Mouse (Mus musculus): ENCODE data around the gene Kctd17. TPM values are rescaled to one million over a fixed set of nuclear protein-coding genes. Genes with fewer than 3 reads are reported as not detected.

Kctd17 gene
- polyA plus RNA-seq, 1 experiment from 2014 or later: 45.8 TPM

DNA sequence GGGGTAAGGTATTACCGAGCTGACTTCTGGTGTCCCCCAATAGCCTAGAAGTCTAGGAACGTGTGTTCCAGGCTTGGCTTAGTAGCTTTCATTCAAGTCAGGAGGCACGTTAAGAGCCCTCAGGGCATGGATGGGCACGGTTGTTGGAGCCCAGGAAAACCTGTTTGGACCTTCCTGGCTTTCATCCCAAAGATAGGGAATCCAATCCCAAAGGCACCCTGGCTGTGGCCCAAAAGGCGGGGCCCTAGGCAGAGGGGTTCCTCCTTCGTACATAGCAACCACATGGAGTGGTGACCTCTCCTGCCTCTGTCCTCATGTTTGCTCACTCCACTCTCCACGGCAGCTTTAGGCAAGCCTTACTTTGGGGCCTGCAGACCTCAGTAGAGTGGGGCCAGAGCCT lies 25.9 kb upstream of the Kctd17 start:
- Histone ChIP-seq H3K27ac (peak overlapping the region; percentile 82), H3K4me2 (no peak overlapping the region), H3K4me3 (replicated peaks) (no peak overlapping the region), H3K4me1 (peaks cover 47% of the 10 kb centered on the region), H3K36me3 (no peaks in the 10 kb centered on the region), H3K9me3 (replicated peaks) (no peaks in the 10 kb centered on the region), H3K27me3 (no peaks in the 10 kb centered on the region), H3K9ac (no peak overlapping the region)
- 72% methylated on average over 7 of the region's 7 CpGs for WGBS
- no peak for ATAC-seq (replicated peaks; ENCODE audit: low FRiP score)

DNA sequence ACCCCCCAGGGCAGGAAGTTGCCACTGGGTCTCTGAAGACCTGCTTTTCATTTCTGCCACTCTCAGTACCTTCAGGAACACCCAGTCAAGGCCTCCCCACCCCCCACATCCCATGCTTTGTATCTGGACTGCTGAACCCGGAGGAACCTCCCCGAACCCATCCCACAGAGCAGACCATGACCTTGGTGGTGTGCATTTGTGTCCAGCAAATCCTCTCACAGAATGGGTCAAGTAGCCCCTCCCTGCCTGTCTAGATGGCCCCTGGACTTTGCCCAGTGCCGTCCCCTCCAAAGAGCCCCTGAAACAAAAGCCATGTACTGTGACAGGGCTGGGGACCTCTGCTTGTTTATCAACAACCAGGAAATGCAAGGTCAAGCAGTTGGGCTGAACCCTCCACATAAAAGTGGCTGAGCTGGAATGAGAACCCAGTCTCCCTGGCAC lies 25.0 kb upstream of the Kctd17 start:
- 0 out of 2 replicates have a peak overlapping the region, but pooled peaks have one; percentile 5 for H3K9ac ChIP-seq
- peak overlapping the region; percentile 86 for H3K4me2 ChIP-seq
- WGBS: 37% methylated on average over 3 of the region's 3 CpGs
- peak; percentile 24 for ATAC-seq (replicated peaks; ENCODE audit: low FRiP score)
- H3K4me3 ChIP-seq (replicated peaks): no peak overlapping the region
- peaks cover 6% of the 10 kb centered on the region for H3K27me3 ChIP-seq
- H3K9me3 ChIP-seq (replicated peaks): no peaks in the 10 kb centered on the region
- no peaks in the 10 kb centered on the region for H3K36me3 ChIP-seq
- peak overlapping the region; percentile 82 for H3K27ac ChIP-seq
- peaks cover 52% of the 10 kb centered on the region for H3K4me1 ChIP-seq

DNA sequence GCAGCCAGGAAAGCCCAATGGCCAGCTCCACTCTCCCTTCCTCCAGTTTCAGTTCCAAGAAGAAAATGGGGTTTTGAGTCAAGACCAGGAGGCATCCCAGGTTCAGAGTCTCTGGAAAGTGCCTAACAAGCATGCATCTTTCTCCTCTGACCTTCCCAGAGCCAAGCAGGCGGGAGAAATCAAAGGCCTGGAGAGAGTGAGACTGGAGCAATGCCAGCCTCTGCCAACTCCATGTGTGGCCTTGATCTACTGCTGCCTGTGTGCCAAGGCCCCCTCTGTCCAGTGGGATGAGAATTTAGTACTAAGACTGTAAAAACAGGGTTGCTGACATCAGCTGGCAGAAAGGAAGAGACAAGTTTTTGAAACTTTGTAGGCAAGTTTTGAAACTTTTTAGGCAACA lies 24.5 kb upstream of the Kctd17 start:
- no peak overlapping the region for H3K4me3 ChIP-seq (replicated peaks)

GRCm38 (mm10) chr15:78405098-78405497 lies 23.3 kb upstream of the Kctd17 start:
- WGBS: 43% methylated on average over 11 of the region's 11 CpGs
- peak overlapping the region; percentile 99; the same call in 1 of the 2 replicates for H3K27ac ChIP-seq
- peak overlapping the region; percentile 66 for H3K9ac ChIP-seq
- peaks cover 63% of the 10 kb centered on the region for H3K4me1 ChIP-seq
- peak overlapping the region; percentile 63 for H3K4me3 ChIP-seq (replicated peaks)
- ATAC-seq (replicated peaks; ENCODE audit: low FRiP score): no peak
- no peaks in the 10 kb centered on the region for H3K36me3 ChIP-seq
- H3K4me2 ChIP-seq: peak overlapping the region; percentile 86
- H3K27me3 ChIP-seq: peaks cover 24% of the 10 kb centered on the region
- no peaks in the 10 kb centered on the region for H3K9me3 ChIP-seq (replicated peaks)

More for the DNA sequence above, 24.5 kb upstream of the Kctd17 start:
- peaks cover 12% of the 10 kb centered on the region for H3K27me3 ChIP-seq
- WGBS: 59% methylated on average over 1 of the region's 1 CpGs
- peaks cover 52% of the 10 kb centered on the region for H3K4me1 ChIP-seq
- 0 out of 2 replicates have a peak overlapping the region, but pooled peaks have one; percentile 5 for H3K9ac ChIP-seq
- no peaks in the 10 kb centered on the region for H3K9me3 ChIP-seq (replicated peaks)
- peak overlapping the region; percentile 82 for H3K27ac ChIP-seq
- H3K36me3 ChIP-seq: no peaks in the 10 kb centered on the region
- peak overlapping the region; percentile 86 for H3K4me2 ChIP-seq
- ATAC-seq (replicated peaks; ENCODE audit: low FRiP score): no peak

GRCm38 (mm10) chr15:78405517-78406211 lies 22.7 kb upstream of the Kctd17 start, which contains the start of gene Tst:
Tst (minus strand) TSS chr15:78405907.
- Histone ChIP-seq H3K9ac (peak within 1 kb of the TSS; percentile 66), H3K4me1 (peaks cover 68% of the 10 kb centered on the region), H3K36me3 (no peaks in the 10 kb centered on the region), H3K9me3 (replicated peaks) (no peaks in the 10 kb centered on the region), H3K4me3 (replicated peaks) (peak within 1 kb of the TSS; percentile 63), H3K27me3 (peaks cover 29% of the 10 kb centered on the region), H3K4me2 (peak within 1 kb of the TSS; percentile 86), H3K27ac (peak within 1 kb of the TSS; percentile 99)
- peak; percentile 82 for ATAC-seq (replicated peaks; ENCODE audit: low FRiP score)
- 3% methylated on average over 34 of the region's 34 CpGs for WGBS

- peaks cover 37% of the 10 kb centered on the region for H3K27me3 ChIP-seq
- H3K4me1 ChIP-seq: peaks cover 67% of the 10 kb centered on the region
- ATAC-seq (replicated peaks; ENCODE audit: low FRiP score): peak; percentile 84
- H3K4me2 ChIP-seq: peak within 1 kb of the TSS; percentile 86
- no peaks in the 10 kb centered on the region; the same call in 1 of the 2 replicates for H3K36me3 ChIP-seq
- no peaks in the 10 kb centered on the region for H3K9me3 ChIP-seq (replicated peaks)
- under 1% methylated on average over 40 of the region's 40 CpGs for WGBS
- peak within 1 kb of the TSS; percentile 63 for H3K4me3 ChIP-seq (replicated peaks)
- H3K9ac ChIP-seq: peak within 1 kb of the TSS; percentile 66
- peak within 1 kb of the TSS; percentile 99 for H3K27ac ChIP-seq
These were observed 21.9 kb upstream of the Kctd17 start, which contains the start of gene Mpst for GRCm38 (mm10) chr15:78406293-78406934. Mpst (plus strand) TSS chr15:78406416.

DNA sequence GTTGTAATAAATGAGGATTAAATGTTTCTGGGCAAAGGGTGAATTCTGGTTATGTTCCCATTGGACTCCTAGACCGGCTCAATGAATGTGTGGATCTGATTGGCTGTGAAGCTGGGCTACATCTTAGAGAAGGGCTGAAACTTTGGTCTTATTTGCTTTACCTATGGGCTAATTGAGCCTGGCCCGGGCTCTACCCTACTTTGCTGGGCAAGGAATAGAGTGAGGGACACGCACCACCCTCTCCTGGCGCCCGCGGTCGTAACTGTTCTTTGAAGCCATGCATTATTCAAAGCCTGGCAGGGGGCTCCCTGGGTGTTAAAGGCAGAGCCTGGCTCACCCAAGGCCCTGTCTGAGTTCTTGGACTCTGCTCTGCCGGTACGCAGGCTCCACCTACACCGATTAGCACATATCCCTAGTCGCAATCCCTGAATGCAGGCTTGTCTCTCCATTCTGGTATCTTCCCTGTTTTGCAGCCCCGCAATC lies 18.8 kb upstream of the Kctd17 start:
- peaks cover 39% of the 10 kb centered on the region for H3K4me1 ChIP-seq
- peak overlapping the region; percentile 32 for H3K4me3 ChIP-seq (replicated peaks)
- peaks cover 45% of the 10 kb centered on the region for H3K27me3 ChIP-seq
- H3K9me3 ChIP-seq (replicated peaks): no peaks in the 10 kb centered on the region
- 17% methylated on average over 12 of the region's 12 CpGs for WGBS
- H3K27ac ChIP-seq: no peak overlapping the region
- H3K9ac ChIP-seq: peak overlapping the region; percentile 9
- no peak for ATAC-seq (replicated peaks; ENCODE audit: low FRiP score)
- peaks cover 4% of the 10 kb centered on the region; the same call in 1 of the 2 replicates for H3K36me3 ChIP-seq
- peak overlapping the region; percentile 61 for H3K4me2 ChIP-seq

DNA sequence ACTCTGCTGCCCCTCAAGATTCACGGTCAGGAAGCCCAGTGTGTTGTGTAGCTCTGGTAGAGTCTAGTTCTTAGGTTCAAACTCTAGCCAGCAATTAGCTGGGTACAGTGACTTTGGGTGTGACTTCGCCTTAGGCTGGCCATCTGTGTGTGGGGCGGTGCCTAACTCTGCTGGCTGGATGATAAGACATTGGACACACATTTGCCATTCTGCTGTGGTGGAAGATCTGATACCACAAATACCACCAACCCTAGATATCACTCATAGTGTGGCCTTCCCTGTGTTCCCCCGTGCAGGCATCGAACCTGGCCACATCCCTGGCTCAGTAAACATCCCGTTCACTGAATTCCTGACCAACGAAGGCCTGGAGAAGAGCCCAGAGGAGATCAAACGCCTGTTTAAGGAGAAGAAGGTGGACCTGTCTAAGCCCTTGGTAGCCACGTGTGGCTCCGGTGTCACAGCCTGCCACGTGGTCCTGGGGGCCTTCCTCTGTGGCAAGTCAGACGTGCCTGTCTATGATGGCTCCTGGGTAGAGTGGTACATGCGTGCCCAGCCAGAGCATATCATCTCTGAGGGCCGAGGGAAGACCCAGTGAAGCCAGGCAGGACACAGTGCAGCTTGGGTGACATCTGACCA lies 15.2 kb upstream of the Kctd17 start:
- peak; percentile 31; the same call in 1 of the 2 replicates for ATAC-seq (replicated peaks; ENCODE audit: low FRiP score)

DNA sequence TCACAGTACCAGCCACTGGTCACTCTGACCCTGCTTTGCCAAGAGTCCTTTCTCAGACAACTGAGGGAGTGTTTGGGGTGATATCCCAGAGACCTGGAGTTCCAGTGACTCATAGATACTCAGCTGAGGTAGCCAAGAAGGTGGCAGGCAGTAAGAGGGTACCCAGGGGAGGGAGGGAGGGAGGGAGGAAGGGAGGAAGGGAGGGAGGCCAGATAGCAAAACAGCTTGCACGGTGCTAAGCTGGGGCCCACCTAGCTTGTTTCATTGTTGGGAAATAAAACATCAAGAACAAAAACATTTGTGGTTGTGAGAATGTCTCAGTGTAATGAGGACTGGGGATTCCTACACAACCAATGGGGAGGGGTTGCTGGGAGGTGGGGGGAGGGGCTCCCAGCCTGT lies 14.6 kb upstream of the Kctd17 start:
- Histone ChIP-seq H3K9me3 (replicated peaks) (no peaks in the 10 kb centered on the region), H3K9ac (no peak overlapping the region)
- ATAC-seq (replicated peaks; ENCODE audit: low FRiP score): no peak

More for the DNA sequence above, 15.2 kb upstream of the Kctd17 start:
- Histone ChIP-seq H3K9ac (no peak overlapping the region), H3K27ac (no peak overlapping the region), H3K4me2 (no peak overlapping the region), H3K4me3 (replicated peaks) (no peak overlapping the region), H3K27me3 (peaks cover 41% of the 10 kb centered on the region), H3K36me3 (peaks cover 4% of the 10 kb centered on the region; the same call in 1 of the 2 replicates), H3K4me1 (peaks cover 29% of the 10 kb centered on the region), H3K9me3 (replicated peaks) (no peaks in the 10 kb centered on the region)
- 89% methylated on average over 14 of the region's 14 CpGs for WGBS

GRCm38 (mm10) chr15:78414157-78414556 lies 14.2 kb upstream of the Kctd17 start:
- Histone ChIP-seq H3K4me3 (replicated peaks) (no peak overlapping the region), H3K27ac (no peak overlapping the region), H3K36me3 (peaks cover 4% of the 10 kb centered on the region; the same call in 1 of the 2 replicates), H3K9ac (no peak overlapping the region), H3K27me3 (peaks cover 31% of the 10 kb centered on the region), H3K9me3 (replicated peaks) (no peaks in the 10 kb centered on the region), H3K4me2 (no peak overlapping the region), H3K4me1 (peaks cover 27% of the 10 kb centered on the region)
- WGBS: 90% methylated on average over 8 of the region's 8 CpGs
- ATAC-seq (replicated peaks; ENCODE audit: low FRiP score): no peak

More for the DNA sequence above, 14.6 kb upstream of the Kctd17 start:
- Histone ChIP-seq H3K4me3 (replicated peaks) (no peak overlapping the region), H3K36me3 (peaks cover 4% of the 10 kb centered on the region; the same call in 1 of the 2 replicates), H3K27me3 (peaks cover 35% of the 10 kb centered on the region), H3K4me2 (no peak overlapping the region), H3K4me1 (peaks cover 29% of the 10 kb centered on the region), H3K27ac (no peak overlapping the region)
- WGBS: 35% methylated on average over 1 of the region's 1 CpGs

DNA sequence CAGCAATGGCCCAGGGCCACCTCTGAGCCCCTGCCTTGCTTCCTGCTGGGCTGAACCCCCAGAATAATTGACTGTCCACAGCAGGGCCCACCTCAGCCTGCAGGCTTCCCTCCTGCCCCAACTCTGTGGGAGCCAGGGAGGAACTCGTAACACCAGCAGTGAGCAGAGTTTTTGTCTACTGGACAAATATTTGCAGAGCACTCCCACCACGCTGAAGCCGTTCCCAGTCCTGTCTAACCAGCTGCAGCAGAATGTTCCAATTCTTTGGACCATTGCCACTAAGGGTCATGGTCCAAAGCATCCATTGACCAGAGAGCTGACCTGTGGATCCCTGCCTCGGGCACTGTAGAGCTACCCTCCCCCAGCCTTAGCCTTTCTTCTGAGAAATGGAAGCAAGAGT lies 11.4 kb upstream of the Kctd17 start:
- H3K4me1 ChIP-seq: peaks cover 13% of the 10 kb centered on the region
- WGBS: 13% methylated on average over 4 of the region's 4 CpGs
- peaks cover 4% of the 10 kb centered on the region; the same call in 1 of the 2 replicates for H3K36me3 ChIP-seq
- no peak overlapping the region for H3K9ac ChIP-seq
- no peak overlapping the region for H3K4me2 ChIP-seq
- peaks cover 7% of the 10 kb centered on the region for H3K27me3 ChIP-seq
- H3K27ac ChIP-seq: peak overlapping the region; percentile 82
- H3K9me3 ChIP-seq (replicated peaks): no peaks in the 10 kb centered on the region
- no peak overlapping the region for H3K4me3 ChIP-seq (replicated peaks)
- ATAC-seq (replicated peaks; ENCODE audit: low FRiP score): peak; percentile 88
